Mouse (Mus musculus) limb, embryonic 10.5 days (tissue): ENCODE measurements at regions not wholly inside any gene's neighbourhood (a gene's known extent, or its start where the extent isn't known, plus 50 kb on each side); places are given as distances from the start of the nearest gene placed in this dataset.

Experiments
- DNase-seq: peaks from one replicate; pipeline ENCODE4 v3.0.0-alpha.2; 2017; ENCODE audit warnings: low spot score
- H3K27ac ChIP-seq: fragments of 300-500 bp; sonication (generic); 2 replicates; pipeline ENCODE4 v1.5.1; 2016; ENCODE audit warnings: mild to moderate bottlenecking
- H3K27me3 ChIP-seq: fragments of 300-500 bp; sonication (generic); 2 replicates; pipeline ENCODE4 v1.6.1; 2016; ENCODE audit warnings: low read depth, mild to moderate bottlenecking; ENCODE audit not compliant: poor library complexity, severe bottlenecking
- H3K36me3 ChIP-seq: fragments of 300-500 bp; sonication (generic); 2 replicates; pipeline ENCODE4 v1.6.1; 2016; ENCODE audit warnings: mild to moderate bottlenecking, moderate library complexity
- H3K4me1 ChIP-seq: fragments of 300-500 bp; sonication (generic); 2 replicates; pipeline ENCODE4 v1.6.1; 2016
- H3K4me3 ChIP-seq: fragments of 300-500 bp; sonication (generic); 2 replicates; pipeline ENCODE4 v1.5.1; 2016; ENCODE audit warnings: mild to moderate bottlenecking, moderate library complexity
- H3K9me3 ChIP-seq: fragments of 300-500 bp; sonication (generic); replicated peaks from 2 replicates; pipeline ENCODE4 v1.6.1; 2016; ENCODE audit warnings: mild to moderate bottlenecking
- WGBS: fragments of 180-500 bp; shearing (Covaris S2); methylation state at CpG from one replicate; pipeline ENCODE4 v1.1.7; 2016; 5-methylcytosine and 5-hydroxymethylcytosine counted together

- H3K9me3 ChIP-seq, result no peaks in the 10 kb centered on the region
- no peak overlapping the region for H3K4me3 ChIP-seq
- no peaks in the 10 kb centered on the region for H3K27me3 ChIP-seq
- WGBS, result 94% methylated on average over 2 of the region's 2 CpGs
- no peaks in the 10 kb centered on the region for H3K36me3 ChIP-seq
- no peak for DNase-seq
- no peak overlapping the region for H3K27ac ChIP-seq
- H3K4me1 ChIP-seq, result no peaks in the 10 kb centered on the region
Measured at GRCm38 (mm10) chr12:98009175-98009574, 250.1 kb downstream of the Galc start.

- no peak overlapping the region for H3K4me3 ChIP-seq
- H3K27me3 ChIP-seq, result no peaks in the 10 kb centered on the region
- H3K4me1 ChIP-seq, result no peaks in the 10 kb centered on the region
- no peaks in the 10 kb centered on the region for H3K36me3 ChIP-seq
- DNase-seq, result no peak
- no peak overlapping the region for H3K27ac ChIP-seq
- WGBS, result 85% methylated on average over 5 of the region's 5 CpGs
- no peaks in the 10 kb centered on the region for H3K9me3 ChIP-seq
Measured at GRCm38 (mm10) chr12:98005671-98006469, 253.4 kb downstream of the Galc start.

- Histone ChIP-seq H3K4me1 (no peaks in the 10 kb centered on the region), H3K27me3 (no peaks in the 10 kb centered on the region), H3K27ac (no peak overlapping the region), H3K4me3 (no peak overlapping the region), H3K9me3 (no peaks in the 10 kb centered on the region), H3K36me3 (no peaks in the 10 kb centered on the region)
- WGBS, result 92% methylated on average over 5 of the region's 5 CpGs
- no peak for DNase-seq
Measured at GRCm38 (mm10) chr12:98002217-98002616, 257.0 kb downstream of the Galc start.

GRCm38 (mm10) chr12:97994884-97995283 is 264.4 kb downstream of the Galc start:
- Histone ChIP-seq H3K4me3 (no peak overlapping the region), H3K27ac (no peak overlapping the region), H3K27me3 (no peaks in the 10 kb centered on the region), H3K36me3 (no peaks in the 10 kb centered on the region), H3K4me1 (no peaks in the 10 kb centered on the region), H3K9me3 (no peaks in the 10 kb centered on the region)
- WGBS, result 60% methylated on average over 1 of the region's 1 CpGs
- DNase-seq, result no peak

DNA sequence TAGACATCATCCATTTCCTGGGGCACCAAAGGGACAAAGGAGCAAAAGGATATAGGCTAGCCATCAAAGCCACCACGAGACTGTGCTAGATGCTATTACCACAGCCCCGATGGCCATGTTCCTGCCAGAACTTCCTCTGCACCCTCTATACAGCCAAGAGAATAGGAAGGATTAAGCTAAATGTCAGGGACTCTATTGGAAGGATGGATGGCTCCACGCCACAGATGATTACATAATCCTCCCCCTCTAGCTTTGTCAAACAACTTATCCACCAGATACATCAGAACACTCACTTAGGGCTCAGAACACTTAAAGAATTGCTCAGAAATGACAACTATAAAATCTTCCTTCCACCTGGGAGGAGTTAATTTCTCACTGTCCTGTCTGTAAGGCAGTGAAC is 265.3 kb downstream of the Galc start:
- H3K27me3 ChIP-seq, result no peaks in the 10 kb centered on the region
- 87% methylated on average over 3 of the region's 3 CpGs for WGBS
- no peaks in the 10 kb centered on the region for H3K36me3 ChIP-seq

DNA sequence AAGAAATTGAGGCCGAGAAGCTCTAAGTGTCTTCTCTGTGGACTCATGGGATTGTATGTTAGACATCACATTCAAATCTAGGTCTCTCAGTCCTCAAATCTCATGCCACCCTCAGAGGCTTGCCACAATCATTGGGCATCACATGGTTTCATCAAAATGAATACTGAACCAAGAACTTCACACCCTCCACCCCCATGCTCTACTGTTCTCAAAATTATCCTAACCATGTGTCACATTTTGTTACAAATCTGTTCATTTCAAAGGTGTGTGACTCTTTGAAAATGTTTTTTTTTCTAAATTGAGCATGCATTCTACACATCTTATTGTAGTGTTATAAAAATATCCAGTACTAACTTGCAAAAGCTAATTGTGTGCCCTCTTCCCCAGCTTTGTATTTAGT is 275.9 kb downstream of the Galc start:
- no peaks in the 10 kb centered on the region for H3K27me3 ChIP-seq
- H3K27ac ChIP-seq, result no peak overlapping the region
- 95% methylated on average over 1 of the region's 1 CpGs for WGBS
- no peaks in the 10 kb centered on the region for H3K9me3 ChIP-seq
- no peak overlapping the region for H3K4me3 ChIP-seq
- H3K4me1 ChIP-seq, result no peaks in the 10 kb centered on the region
- no peaks in the 10 kb centered on the region for H3K36me3 ChIP-seq
- DNase-seq, result no peak

More for the DNA sequence above, 265.3 kb downstream of the Galc start:
- H3K9me3 ChIP-seq, result no peaks in the 10 kb centered on the region
- H3K4me3 ChIP-seq, result no peak overlapping the region
- no peak for DNase-seq
- no peak overlapping the region for H3K27ac ChIP-seq
- no peaks in the 10 kb centered on the region for H3K4me1 ChIP-seq

GRCm38 (mm10) chr12:97978668-97979067 is 280.6 kb downstream of the Galc start:
- Histone ChIP-seq H3K27ac (no peak overlapping the region), H3K4me3 (no peak overlapping the region), H3K36me3 (no peaks in the 10 kb centered on the region), H3K27me3 (no peaks in the 10 kb centered on the region), H3K4me1 (no peaks in the 10 kb centered on the region), H3K9me3 (no peaks in the 10 kb centered on the region)
- DNase-seq, result no peak
- 87% methylated on average over 3 of the region's 3 CpGs for WGBS

GRCm38 (mm10) chr12:97978178-97978651 is 281.0 kb downstream of the Galc start:
- Histone ChIP-seq H3K36me3 (no peaks in the 10 kb centered on the region), H3K4me1 (no peaks in the 10 kb centered on the region), H3K4me3 (no peak overlapping the region), H3K9me3 (no peaks in the 10 kb centered on the region), H3K27ac (no peak overlapping the region), H3K27me3 (no peaks in the 10 kb centered on the region)
- 84% methylated on average over 8 of the region's 8 CpGs for WGBS
- no peak for DNase-seq

DNA sequence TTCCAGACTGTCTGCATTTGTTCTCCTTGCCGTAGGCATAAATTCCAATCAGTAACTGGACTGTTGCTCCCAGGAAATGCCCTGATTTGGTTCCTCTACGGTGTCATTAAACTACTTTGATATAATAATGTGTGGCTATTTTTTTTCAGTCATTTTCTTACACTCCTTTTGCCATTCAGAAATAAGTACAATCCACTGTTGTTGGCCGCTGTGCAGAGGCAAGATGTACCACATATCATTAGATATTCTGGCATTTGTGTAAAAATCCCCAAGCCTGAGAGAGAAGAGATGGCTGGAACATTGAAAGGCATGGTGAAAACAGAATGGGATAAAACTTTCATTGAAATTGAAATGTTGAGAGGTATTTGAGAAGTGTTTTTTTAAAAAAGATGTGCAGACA is 281.6 kb downstream of the Galc start:
- H3K27me3 ChIP-seq, result no peaks in the 10 kb centered on the region
- no peaks in the 10 kb centered on the region for H3K4me1 ChIP-seq
- no peaks in the 10 kb centered on the region for H3K9me3 ChIP-seq
- no peak for DNase-seq
- 79% methylated on average over 3 of the region's 3 CpGs for WGBS
- no peaks in the 10 kb centered on the region for H3K36me3 ChIP-seq
- H3K27ac ChIP-seq, result no peak overlapping the region
- H3K4me3 ChIP-seq, result no peak overlapping the region

DNA sequence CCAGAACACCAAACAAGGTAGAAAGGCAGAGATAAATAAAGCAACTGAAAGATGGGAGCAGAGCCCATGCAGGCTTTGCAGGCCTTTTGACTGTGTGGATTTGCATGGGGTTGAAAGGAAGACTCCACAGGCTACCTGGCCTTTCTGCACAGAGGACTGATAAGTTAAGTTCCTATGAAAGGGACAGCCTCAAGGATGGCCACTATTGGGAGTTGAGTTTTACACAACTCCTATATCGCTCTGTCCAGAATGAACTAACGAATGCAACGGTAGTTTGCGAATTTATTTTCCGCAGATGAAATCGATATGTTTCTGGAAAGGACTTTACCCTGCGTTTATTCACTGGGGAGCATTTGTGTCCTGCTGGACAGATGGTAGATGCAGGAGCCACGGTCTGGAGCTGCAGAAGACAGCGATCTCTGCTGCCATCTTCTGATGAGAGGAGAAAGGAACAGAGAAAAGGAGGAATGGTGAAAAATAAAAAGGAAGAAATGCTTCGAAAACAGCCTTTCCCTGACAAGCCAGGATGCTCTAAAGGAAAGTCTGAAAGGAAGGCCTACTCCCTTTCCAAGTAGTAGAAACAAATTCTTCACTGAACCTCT is 285.2 kb downstream of the Galc start:
- no peak overlapping the region for H3K27ac ChIP-seq
- H3K36me3 ChIP-seq, result no peaks in the 10 kb centered on the region
- 75% methylated on average over 10 of the region's 10 CpGs for WGBS
- H3K4me3 ChIP-seq, result no peak overlapping the region
- H3K27me3 ChIP-seq, result no peaks in the 10 kb centered on the region
- H3K9me3 ChIP-seq, result no peaks in the 10 kb centered on the region
- DNase-seq, result no peak
- no peaks in the 10 kb centered on the region for H3K4me1 ChIP-seq

DNA sequence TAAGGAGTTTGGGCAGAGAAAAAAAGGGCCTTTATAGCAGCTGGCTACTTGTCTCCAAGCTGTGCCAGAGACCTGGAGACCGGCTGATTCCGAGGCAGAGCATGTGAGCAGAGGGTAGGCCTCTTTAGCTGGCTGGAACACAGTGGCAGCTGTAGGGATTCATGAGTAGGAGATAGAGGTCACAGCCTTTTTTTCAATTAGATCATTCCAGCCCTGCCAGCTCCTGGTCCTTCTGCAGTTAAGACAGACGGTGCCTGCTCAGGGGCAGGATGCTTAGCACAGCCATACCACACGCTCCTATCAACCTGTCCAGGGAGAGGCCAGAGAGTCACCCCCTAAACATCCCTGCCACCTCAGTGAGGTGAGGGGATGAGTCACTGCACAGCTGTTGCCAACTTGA is 302.1 kb downstream of the Galc start:
- WGBS, result 74% methylated on average over 4 of the region's 4 CpGs
- H3K9me3 ChIP-seq, result no peaks in the 10 kb centered on the region

DNA sequence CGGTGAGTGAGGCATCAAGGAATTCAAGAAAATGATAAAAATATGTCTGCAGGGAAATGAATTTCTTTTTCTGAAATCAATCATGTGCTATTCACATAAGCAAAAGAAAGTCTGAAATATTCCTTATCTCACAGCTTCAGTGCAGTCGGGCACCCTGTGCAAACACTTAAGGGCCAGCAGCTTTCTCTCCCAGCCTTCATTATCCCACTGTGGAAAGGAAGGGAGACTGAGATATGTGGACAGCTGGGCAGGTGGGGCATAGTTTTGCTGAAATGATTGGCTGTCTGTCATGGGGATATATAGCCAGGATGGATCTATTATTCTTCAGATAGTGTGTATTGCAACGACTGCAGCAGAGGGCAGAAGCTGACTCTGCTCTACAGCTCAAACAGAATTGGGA is 305.9 kb downstream of the Galc start:
- no peaks in the 10 kb centered on the region for H3K36me3 ChIP-seq
- no peaks in the 10 kb centered on the region for H3K9me3 ChIP-seq
- H3K4me1 ChIP-seq, result no peaks in the 10 kb centered on the region
- whole genome bisulfite sequencing, result 93% methylated on average over 3 of the region's 3 CpGs
- H3K27me3 ChIP-seq, result no peaks in the 10 kb centered on the region
- no peak overlapping the region for H3K4me3 ChIP-seq
- no peak for DNase-seq
- no peak overlapping the region for H3K27ac ChIP-seq

More for the DNA sequence above, 302.1 kb downstream of the Galc start:
- no peaks in the 10 kb centered on the region for H3K36me3 ChIP-seq
- no peaks in the 10 kb centered on the region for H3K27me3 ChIP-seq
- no peaks in the 10 kb centered on the region for H3K4me1 ChIP-seq
- no peak for DNase-seq
- H3K4me3 ChIP-seq, result no peak overlapping the region
- no peak overlapping the region for H3K27ac ChIP-seq

DNA sequence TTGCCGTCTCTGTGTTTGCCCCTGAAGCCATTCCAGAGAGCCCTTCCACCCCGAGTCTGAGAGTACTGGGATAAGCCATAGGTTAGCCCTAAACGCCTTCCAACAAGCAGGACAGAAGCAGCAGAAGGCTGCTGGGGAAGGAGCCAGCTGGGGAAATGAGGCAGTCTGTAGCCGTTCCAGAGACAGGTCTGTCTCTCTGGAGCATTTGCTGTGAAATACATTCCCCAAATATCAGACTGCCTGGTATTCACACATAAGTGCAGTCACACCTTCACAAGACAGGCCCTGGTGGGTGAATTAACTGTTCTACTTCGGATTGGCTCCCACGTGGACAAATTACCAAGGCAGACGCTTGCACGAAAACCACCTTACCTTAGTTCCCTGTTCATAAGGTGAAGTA is 307.1 kb downstream of the Galc start:
- Histone ChIP-seq H3K36me3 (no peaks in the 10 kb centered on the region), H3K27ac (no peak overlapping the region), H3K4me3 (no peak overlapping the region), H3K27me3 (no peaks in the 10 kb centered on the region), H3K4me1 (no peaks in the 10 kb centered on the region), H3K9me3 (no peaks in the 10 kb centered on the region)
- 84% methylated on average over 8 of the region's 8 CpGs for WGBS
- no peak for DNase-seq
